Mouse (Mus musculus) lung, postnatal 10 days (tissue): ENCODE measurements around the gene Gclc.
"Not testable (repeated sequence)": the region's sequence is repeated elsewhere in the genome, so short reads cannot be mapped to it uniquely, and the experiment has no call there.

Experiments
- DNase-seq: peaks from one replicate; pipeline ENCODE4 v3.0.0; 2021

Gclc gene

GRCm38 (mm10) chr9:77748292-77748691 lies 6.0 kb upstream of the Gclc start:
- not testable (repeated sequence) for DNase-seq

GRCm38 (mm10) chr9:77750133-77751060 lies 3.9 kb upstream of the Gclc start:
- peak; percentile 96 for DNase-seq

DNA sequence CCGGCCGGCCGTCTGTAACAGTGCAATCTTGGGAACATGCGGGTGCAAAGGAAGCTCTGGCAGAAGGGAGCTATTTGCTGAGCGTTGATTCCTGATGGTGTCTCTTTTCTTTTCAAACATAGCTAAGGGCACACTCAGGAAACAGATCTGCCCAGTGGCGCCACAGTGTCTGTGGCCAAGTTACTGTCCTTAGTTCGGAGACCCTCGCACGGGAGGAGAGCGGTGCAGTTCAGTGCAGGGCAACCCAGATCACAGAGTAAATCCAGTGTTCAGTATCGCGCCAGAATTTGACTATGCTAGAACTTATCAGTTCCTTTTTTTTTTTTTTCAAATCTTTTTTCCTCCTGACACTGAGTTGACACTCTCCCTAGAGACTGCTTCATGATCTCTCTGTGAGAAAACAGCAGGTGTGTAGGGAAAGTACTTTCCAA lies 3.2 kb upstream of the Gclc start:
- no peak for DNase-seq

GRCm38 (mm10) chr9:77754728-77755402 lies 530 bp downstream of the Gclc start:
- peak; percentile 84 for DNase-seq

- DNase-seq, result no peak
These were observed 1.1 kb downstream of the Gclc start for GRCm38 (mm10) chr9:77755403-77755784.

DNA sequence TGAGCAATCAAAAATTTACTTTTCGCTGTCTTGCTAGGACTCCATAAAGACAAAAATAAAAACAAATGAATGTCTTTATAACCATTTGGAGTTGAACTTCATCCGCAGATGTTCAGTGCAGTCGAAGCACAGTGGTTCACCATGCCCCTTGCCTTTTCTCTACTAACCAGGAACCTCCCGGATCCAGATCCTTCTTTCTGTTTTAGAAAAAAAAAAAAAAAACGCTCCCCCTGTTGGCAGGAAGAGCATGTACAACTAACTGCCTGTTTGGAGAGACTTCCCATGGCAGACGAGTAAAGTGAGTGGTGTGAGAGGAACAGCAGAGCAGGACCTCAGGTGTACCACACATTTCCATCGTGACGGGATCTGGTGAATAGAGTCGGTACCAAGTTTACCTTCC lies 1.7 kb downstream of the Gclc start:
- DNase-seq, result no peak

GRCm38 (mm10) chr9:77757331-77757730 lies 3.0 kb downstream of the Gclc start:
- no peak for DNase-seq

DNA sequence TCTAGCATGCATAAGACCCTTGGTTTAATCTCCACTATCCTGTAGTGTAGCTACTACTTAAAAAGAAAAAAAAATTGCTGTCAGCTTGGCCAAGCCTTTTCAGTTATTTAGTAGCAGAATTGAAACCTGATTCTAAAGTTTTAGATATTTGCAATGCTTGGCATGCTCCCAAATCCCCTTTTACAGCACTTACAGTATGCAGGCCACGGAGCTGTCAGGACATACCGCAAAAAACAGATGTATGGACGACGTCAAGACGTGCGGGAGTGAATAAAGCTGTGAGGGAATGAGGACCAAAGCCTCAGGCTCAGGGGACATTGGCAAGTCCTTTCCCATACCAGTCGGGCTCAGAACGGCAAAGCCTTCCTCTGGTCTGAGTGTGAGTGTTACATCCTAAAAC lies 4.1 kb downstream of the Gclc start:
- no peak for DNase-seq

DNA sequence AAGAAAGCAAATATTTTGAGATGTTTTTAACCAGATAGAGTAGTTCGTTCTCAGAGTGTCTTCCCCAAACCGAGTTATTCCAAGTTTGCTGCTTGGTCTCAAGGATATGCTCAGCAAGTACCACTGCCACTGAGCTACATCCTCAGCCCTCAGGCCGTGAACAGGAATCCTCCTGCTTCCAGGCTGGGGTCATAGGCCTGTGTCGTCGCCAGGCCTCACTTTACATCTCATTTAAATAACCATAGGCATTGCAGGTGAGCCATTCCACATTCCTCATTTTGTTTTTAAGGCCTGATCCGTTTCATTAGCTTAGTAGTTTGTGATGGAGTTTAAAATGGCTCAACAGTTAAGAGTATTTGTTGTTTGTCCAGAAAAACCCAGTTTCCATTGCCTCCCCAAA lies 4.8 kb downstream of the Gclc start:
- no peak for DNase-seq

- DNase-seq, result no peak
These were observed 5.4 kb downstream of the Gclc start for GRCm38 (mm10) chr9:77759756-77760155.

DNA sequence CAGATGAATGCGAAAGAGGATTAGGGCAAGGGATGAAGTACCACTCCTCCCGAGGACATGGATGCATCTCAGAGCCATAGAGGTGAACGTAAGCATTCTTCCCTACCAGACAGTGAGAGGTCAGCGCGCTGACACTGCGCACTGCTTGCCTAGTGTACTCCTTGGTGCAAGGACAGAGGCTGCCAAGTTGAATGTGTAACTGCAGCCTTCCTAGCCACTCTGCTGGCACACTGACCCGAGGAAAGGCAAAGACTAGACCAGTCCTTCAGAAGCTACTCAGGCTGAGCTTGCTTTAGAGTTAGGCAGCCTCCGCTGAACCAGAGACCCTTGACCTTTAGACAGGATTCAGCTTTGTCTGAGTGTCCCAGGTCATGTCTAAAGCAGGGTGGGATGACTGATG lies 11.9 kb downstream of the Gclc start:
- DNase-seq, result no peak

DNA sequence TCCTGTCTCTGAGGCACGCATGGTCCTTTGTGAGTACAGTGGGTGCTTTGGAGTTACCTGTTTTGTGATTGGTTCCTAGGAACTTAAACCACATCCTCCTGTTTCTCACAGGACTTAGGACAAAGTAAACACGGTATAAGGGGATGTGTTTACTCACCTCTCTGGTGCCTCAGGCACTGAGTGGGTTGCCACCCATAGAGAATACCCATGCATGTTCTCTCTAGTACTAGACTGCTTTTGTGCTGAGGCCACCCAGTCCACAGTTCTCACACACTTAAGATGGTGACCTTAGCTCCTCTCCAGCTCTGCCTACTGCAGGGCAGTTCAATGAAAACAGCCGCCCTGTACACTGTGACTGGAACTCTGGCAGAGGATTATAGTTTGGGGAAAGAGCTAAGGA lies 12.4 kb downstream of the Gclc start:
- no peak for DNase-seq

GRCm38 (mm10) chr9:77770909-77771308 lies 16.6 kb downstream of the Gclc start:
- DNase-seq, result no peak

GRCm38 (mm10) chr9:77771330-77771729 lies 17.0 kb downstream of the Gclc start:
- DNase-seq, result no peak

DNA sequence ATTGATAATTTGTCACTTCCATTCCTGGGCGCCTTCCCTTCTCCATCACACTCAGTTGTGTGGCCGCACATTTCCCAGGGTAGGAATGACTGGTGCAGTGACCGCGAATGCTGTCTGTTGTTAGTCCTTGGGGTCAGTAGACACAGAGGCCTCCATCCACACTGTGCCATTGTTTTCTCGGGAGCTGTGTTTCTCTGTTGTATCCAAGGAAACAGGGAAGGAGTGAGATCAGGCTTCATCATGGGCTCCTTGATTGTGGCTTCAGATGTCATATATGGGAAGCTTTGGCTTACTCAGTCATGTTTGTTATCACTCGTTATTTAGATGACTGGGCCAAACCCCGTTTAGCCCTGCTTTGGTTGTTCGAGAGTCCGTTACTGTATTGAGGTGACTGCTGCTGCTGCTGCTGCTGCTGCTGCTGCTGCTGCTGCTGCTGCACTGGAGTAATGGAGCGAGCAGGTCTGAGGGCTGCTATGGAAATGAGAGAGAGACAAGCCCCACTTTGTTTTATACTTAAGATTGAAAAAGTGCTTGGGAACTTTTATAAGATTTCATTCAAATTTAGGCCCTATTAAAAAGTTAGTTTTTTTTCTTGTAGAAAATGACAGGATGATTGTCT lies 17.5 kb downstream of the Gclc start:
- DNase-seq, result no peak

- no peak for DNase-seq
These were observed 22.6 kb downstream of the Gclc start for GRCm38 (mm10) chr9:77776720-77777515.

DNA sequence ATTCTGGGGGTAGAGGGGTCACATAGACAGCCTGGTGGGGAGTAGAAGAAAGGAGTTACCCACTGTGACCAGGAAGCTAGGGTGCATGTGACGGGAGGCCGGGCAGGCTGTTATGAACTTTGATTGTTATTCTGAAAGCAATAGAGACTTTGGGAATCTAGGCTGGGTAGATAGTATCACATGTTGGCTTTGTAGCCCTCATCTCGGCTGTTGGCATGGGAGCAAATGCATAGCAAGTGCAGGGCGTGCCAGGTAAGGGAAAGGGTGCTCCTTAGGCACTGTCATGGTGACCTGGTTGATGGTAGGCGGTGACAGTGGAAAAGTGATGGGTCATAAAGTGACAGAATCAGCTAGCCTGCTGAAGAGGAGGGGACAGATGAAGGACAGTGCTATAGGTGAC lies 23.3 kb downstream of the Gclc start:
- DNase-seq, result no peak

DNA sequence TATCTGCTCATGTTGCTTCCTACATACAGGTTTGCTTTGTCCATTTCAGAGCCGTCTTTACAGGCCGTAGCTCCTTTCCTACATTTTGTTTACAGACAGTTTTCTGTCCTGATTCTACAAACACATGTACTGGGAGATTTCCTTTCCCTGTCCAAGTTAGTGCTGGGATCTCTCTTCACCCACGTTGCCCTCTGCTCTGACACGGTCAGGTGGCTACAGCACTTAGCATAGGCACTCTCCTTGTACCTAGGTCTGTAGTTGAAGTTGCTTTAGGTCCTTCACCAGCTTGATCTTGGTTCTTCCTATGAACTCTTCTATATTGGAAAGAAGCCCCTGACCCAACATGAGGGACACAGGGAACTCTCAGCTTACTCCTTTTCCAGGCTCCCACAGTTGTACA lies 25.4 kb downstream of the Gclc start:
- no peak for DNase-seq

DNA sequence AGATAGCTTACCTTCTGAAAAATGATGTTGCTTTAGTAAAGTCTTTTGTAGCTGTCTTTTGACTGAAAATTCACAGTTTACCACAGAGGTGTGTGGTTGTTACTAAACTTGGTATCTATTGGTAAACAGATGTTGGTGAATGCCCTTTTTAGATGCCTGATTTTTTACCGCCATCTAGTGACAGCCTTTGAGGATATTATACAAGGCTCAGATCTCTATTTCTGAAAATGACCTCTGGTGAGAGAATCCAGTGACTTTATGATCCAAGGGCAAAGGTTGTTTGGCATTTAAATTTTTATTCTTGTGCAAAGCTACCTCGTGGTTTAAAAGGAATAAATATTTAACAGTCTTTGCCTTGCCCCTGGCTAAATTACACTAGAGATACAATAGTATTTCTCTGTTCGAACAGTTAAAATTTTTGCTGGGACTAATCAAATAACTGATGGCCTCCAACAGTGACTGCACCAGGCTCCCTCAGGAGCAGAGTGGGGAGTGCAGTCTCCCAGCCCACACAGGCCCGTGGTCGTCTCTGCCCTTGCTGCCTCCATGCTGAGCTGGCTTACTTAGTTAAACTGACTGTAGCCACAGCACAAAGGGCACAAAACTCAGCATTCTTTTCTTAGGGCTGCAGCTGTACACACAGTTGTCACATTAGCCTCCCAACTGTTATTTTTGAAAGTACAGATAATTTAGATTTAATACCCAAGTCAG lies 27.3 kb downstream of the Gclc start:
- peak; percentile 21 for DNase-seq

DNA sequence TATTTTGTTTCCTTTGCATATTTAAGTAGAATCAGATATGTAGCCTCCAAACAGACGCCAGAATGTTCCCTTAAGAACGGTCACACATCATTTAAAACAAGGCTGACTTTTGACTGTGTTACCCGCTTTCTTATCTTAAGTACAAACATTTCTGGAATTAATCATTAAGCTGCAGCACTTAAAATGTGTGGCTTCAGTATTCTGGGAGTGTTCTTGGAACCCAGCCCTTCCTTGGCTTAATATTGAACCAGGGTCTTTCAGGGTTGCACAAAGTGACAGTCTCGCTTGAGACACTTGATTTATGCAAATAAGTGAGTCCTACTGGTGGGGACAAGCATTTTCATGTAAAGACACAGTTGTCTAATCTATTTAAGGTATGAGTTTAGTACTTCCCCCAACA lies 27.9 kb downstream of the Gclc start:
- peak; percentile 31 for DNase-seq

DNA sequence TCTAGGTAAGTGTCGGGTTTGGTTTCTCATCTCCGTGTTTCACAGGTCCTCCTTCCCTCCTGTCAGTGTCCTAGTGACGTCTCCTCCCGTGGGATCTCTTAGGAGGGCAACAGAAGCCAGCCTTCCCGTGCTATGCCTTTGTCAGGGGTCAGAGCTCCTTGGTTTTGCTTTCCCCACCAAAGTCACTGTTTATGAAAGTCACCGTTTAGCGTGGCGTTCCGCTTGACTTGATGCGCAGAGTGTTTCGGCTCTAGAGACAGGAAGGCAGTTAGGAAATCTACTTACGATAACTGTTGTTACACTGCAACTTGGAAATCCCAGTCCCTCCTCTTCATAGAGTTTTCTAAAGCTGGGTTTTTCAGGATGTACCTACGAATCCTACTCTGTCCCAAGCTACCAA lies 28.7 kb downstream of the Gclc start:
- DNase-seq, result no peak

DNA sequence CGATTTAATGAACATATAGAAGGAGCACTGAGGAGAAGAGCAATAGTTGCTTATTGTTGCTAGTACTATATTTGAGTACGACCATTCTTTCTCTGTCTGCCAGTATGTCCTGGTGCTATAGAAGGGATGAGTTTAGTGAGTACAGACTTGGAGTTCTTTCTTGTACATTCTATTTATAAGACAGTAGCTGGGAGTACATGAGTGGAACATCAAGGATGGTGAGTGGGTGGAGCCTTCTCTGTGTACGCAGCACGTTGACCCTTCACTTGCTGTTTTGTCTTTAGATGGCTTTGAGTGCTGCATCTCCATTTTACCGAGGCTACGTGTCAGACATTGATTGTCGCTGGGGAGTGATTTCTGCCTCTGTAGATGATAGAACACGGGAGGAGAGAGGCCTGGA lies 31.1 kb downstream of the Gclc start:
- DNase-seq, result no peak
